Mouse (Mus musculus): ENCODE data around the gene Klhl22. TPM values are rescaled to one million over a fixed set of nuclear protein-coding genes. Genes with fewer than 3 reads are reported as not detected.

Klhl22 gene
- 69.8 and 76.6 TPM in 2 replicates for polyA plus RNA-seq (2014; fragmentation: Nextera tagmentation; extraction: Ambion mirVana)

- peak within 1 kb of the TSS; percentile 66 for H3K4me3 ChIP-seq (ENCODE audit: low read depth, low read length)
- peaks cover 17% of the 10 kb centered on the region for H3K4me1 ChIP-seq (ENCODE audit: control insufficient read depth, insufficient read depth, low read length)
- WGBS, result under 1% methylated on average over 28 of the region's 28 CpGs
- peak within 1 kb of the TSS; percentile 80 for H3K4me2 ChIP-seq (replicated peaks; ENCODE audit: low read depth, low read length)
- H3K9me3 ChIP-seq (ENCODE audit: control insufficient read depth, low read depth, low read length), result no peaks in the 10 kb centered on the region
- peaks cover 4% of the 10 kb centered on the region for H3K36me3 ChIP-seq (ENCODE audit: control insufficient read depth, insufficient read depth, low read length)
- H3K9ac ChIP-seq (replicated peaks; ENCODE audit: low read depth, low read length), result peak within 1 kb of the TSS; percentile 82
- H3K27ac ChIP-seq (ENCODE audit: low read length), result peak within 1 kb of the TSS; percentile 64
- H3K27me3 ChIP-seq (ENCODE audit: control insufficient read depth, insufficient read depth, low read length), result no peaks in the 10 kb centered on the region
- ATAC-seq (ENCODE audit: insufficient number of reproducible peaks, insufficient read depth, low FRiP score, low read depth), result peak; percentile 94
Observed at GRCm38 (mm10) chr16:17759344-17759773, at the start of gene Klhl22. TSS of gene Klhl22 (plus strand) at chr16:17759618.

GRCm38 (mm10) chr16:17717791-17718190, 41.6 kb upstream of the Klhl22 start:
- Histone ChIP-seq H3K27ac (ENCODE audit: low read length) (no peak overlapping the region), H3K36me3 (ENCODE audit: control insufficient read depth, insufficient read depth, low read length) (no peaks in the 10 kb centered on the region), H3K9ac (replicated peaks; ENCODE audit: low read depth, low read length) (no peak overlapping the region), H3K27me3 (ENCODE audit: control insufficient read depth, insufficient read depth, low read length) (no peaks in the 10 kb centered on the region), H3K4me3 (ENCODE audit: low read depth, low read length) (no peak overlapping the region), H3K4me2 (replicated peaks; ENCODE audit: low read depth, low read length) (no peak overlapping the region), H3K9me3 (ENCODE audit: control insufficient read depth, low read depth, low read length) (no peaks in the 10 kb centered on the region), H3K4me1 (ENCODE audit: control insufficient read depth, insufficient read depth, low read length) (peaks cover 8% of the 10 kb centered on the region)
- WGBS, result 90% methylated on average over 1 of the region's 1 CpGs
- ATAC-seq (ENCODE audit: insufficient number of reproducible peaks, insufficient read depth, low FRiP score, low read depth), result no peak

- no peaks in the 10 kb centered on the region for H3K36me3 ChIP-seq (ENCODE audit: control insufficient read depth, insufficient read depth, low read length)
- peaks cover 8% of the 10 kb centered on the region for H3K4me1 ChIP-seq (ENCODE audit: control insufficient read depth, insufficient read depth, low read length)
- H3K27ac ChIP-seq (ENCODE audit: low read length), result no peak overlapping the region
- H3K9ac ChIP-seq (replicated peaks; ENCODE audit: low read depth, low read length), result peak overlapping the region; percentile 79; the same call in 1 of the 2 replicates
- H3K4me3 ChIP-seq (ENCODE audit: low read depth, low read length), result peak overlapping the region; percentile 84
- H3K9me3 ChIP-seq (ENCODE audit: control insufficient read depth, low read depth, low read length), result no peaks in the 10 kb centered on the region
- 63% methylated on average over 9 of the region's 9 CpGs for WGBS
- ATAC-seq (ENCODE audit: insufficient number of reproducible peaks, insufficient read depth, low FRiP score, low read depth), result no peak
- peak overlapping the region; percentile 87 for H3K4me2 ChIP-seq (replicated peaks; ENCODE audit: low read depth, low read length)
- no peaks in the 10 kb centered on the region for H3K27me3 ChIP-seq (ENCODE audit: control insufficient read depth, insufficient read depth, low read length)
Observed at GRCm38 (mm10) chr16:17721114-17721808, 38.2 kb upstream of the Klhl22 start.

- H3K4me1 ChIP-seq (ENCODE audit: control insufficient read depth, insufficient read depth, low read length), result peaks cover 8% of the 10 kb centered on the region
- H3K4me3 ChIP-seq (ENCODE audit: low read depth, low read length), result peak overlapping the region; percentile 84
- WGBS, result 6% methylated on average over 10 of the region's 10 CpGs
- H3K4me2 ChIP-seq (replicated peaks; ENCODE audit: low read depth, low read length), result peak overlapping the region; percentile 87
- H3K27ac ChIP-seq (ENCODE audit: low read length), result peak overlapping the region; percentile 72
- H3K9ac ChIP-seq (replicated peaks; ENCODE audit: low read depth, low read length), result peak overlapping the region; percentile 79
- ATAC-seq (ENCODE audit: insufficient number of reproducible peaks, insufficient read depth, low FRiP score, low read depth), result 0 out of 2 replicates have a peak, but pooled peaks have one; percentile 21
- no peaks in the 10 kb centered on the region for H3K27me3 ChIP-seq (ENCODE audit: control insufficient read depth, insufficient read depth, low read length)
- no peaks in the 10 kb centered on the region for H3K9me3 ChIP-seq (ENCODE audit: control insufficient read depth, low read depth, low read length)
- no peaks in the 10 kb centered on the region for H3K36me3 ChIP-seq (ENCODE audit: control insufficient read depth, insufficient read depth, low read length)
Observed at GRCm38 (mm10) chr16:17721822-17722460, 37.5 kb upstream of the Klhl22 start.

GRCm38 (mm10) chr16:17722461-17723324, 36.7 kb upstream of the Klhl22 start:
- H3K36me3 ChIP-seq (ENCODE audit: control insufficient read depth, insufficient read depth, low read length), result no peaks in the 10 kb centered on the region
- H3K9me3 ChIP-seq (ENCODE audit: control insufficient read depth, low read depth, low read length), result no peaks in the 10 kb centered on the region
- peak; percentile 90 for ATAC-seq (ENCODE audit: insufficient number of reproducible peaks, insufficient read depth, low FRiP score, low read depth)
- peak overlapping the region; percentile 87 for H3K4me2 ChIP-seq (replicated peaks; ENCODE audit: low read depth, low read length)
- H3K4me1 ChIP-seq (ENCODE audit: control insufficient read depth, insufficient read depth, low read length), result peaks cover 8% of the 10 kb centered on the region
- H3K4me3 ChIP-seq (ENCODE audit: low read depth, low read length), result peak overlapping the region; percentile 84
- H3K27ac ChIP-seq (ENCODE audit: low read length), result peak overlapping the region; percentile 72
- peak overlapping the region; percentile 79 for H3K9ac ChIP-seq (replicated peaks; ENCODE audit: low read depth, low read length)
- H3K27me3 ChIP-seq (ENCODE audit: control insufficient read depth, insufficient read depth, low read length), result no peaks in the 10 kb centered on the region
- WGBS, result 2% methylated on average over 42 of the region's 44 CpGs

- ATAC-seq (ENCODE audit: insufficient number of reproducible peaks, insufficient read depth, low FRiP score, low read depth), result no peak
- no peak overlapping the region for H3K4me3 ChIP-seq (ENCODE audit: low read depth, low read length)
- H3K27me3 ChIP-seq (ENCODE audit: control insufficient read depth, insufficient read depth, low read length), result no peaks in the 10 kb centered on the region
- 82% methylated on average over 1 of the region's 1 CpGs for WGBS
- H3K4me2 ChIP-seq (replicated peaks; ENCODE audit: low read depth, low read length), result no peak overlapping the region
- no peak overlapping the region for H3K9ac ChIP-seq (replicated peaks; ENCODE audit: low read depth, low read length)
- H3K27ac ChIP-seq (ENCODE audit: low read length), result no peak overlapping the region
- H3K4me1 ChIP-seq (ENCODE audit: control insufficient read depth, insufficient read depth, low read length), result peaks cover 8% of the 10 kb centered on the region
- no peaks in the 10 kb centered on the region for H3K9me3 ChIP-seq (ENCODE audit: control insufficient read depth, low read depth, low read length)
- no peaks in the 10 kb centered on the region for H3K36me3 ChIP-seq (ENCODE audit: control insufficient read depth, insufficient read depth, low read length)
Observed at GRCm38 (mm10) chr16:17723325-17723626, 36.1 kb upstream of the Klhl22 start.

- Histone ChIP-seq H3K4me3 (ENCODE audit: low read depth, low read length) (no peak overlapping the region), H3K9ac (replicated peaks; ENCODE audit: low read depth, low read length) (no peak overlapping the region), H3K4me2 (replicated peaks; ENCODE audit: low read depth, low read length) (no peak overlapping the region), H3K9me3 (ENCODE audit: control insufficient read depth, low read depth, low read length) (no peaks in the 10 kb centered on the region), H3K27me3 (ENCODE audit: control insufficient read depth, insufficient read depth, low read length) (no peaks in the 10 kb centered on the region), H3K27ac (ENCODE audit: low read length) (no peak overlapping the region), H3K4me1 (ENCODE audit: control insufficient read depth, insufficient read depth, low read length) (peaks cover 8% of the 10 kb centered on the region), H3K36me3 (ENCODE audit: control insufficient read depth, insufficient read depth, low read length) (no peaks in the 10 kb centered on the region)
- 91% methylated on average over 3 of the region's 3 CpGs for WGBS
- no peak for ATAC-seq (ENCODE audit: insufficient number of reproducible peaks, insufficient read depth, low FRiP score, low read depth)
Observed at GRCm38 (mm10) chr16:17724448-17724847, 35.0 kb upstream of the Klhl22 start.

GRCm38 (mm10) chr16:17727179-17727861, 32.1 kb upstream of the Klhl22 start:
- Histone ChIP-seq H3K4me3 (ENCODE audit: low read depth, low read length) (no peak overlapping the region), H3K9ac (replicated peaks; ENCODE audit: low read depth, low read length) (no peak overlapping the region), H3K36me3 (ENCODE audit: control insufficient read depth, insufficient read depth, low read length) (no peaks in the 10 kb centered on the region), H3K27ac (ENCODE audit: low read length) (no peak overlapping the region), H3K4me2 (replicated peaks; ENCODE audit: low read depth, low read length) (no peak overlapping the region), H3K9me3 (ENCODE audit: control insufficient read depth, low read depth, low read length) (no peaks in the 10 kb centered on the region), H3K4me1 (ENCODE audit: control insufficient read depth, insufficient read depth, low read length) (no peaks in the 10 kb centered on the region), H3K27me3 (ENCODE audit: control insufficient read depth, insufficient read depth, low read length) (no peaks in the 10 kb centered on the region)
- WGBS, result 14% methylated on average over 5 of the region's 5 CpGs
- ATAC-seq (ENCODE audit: insufficient number of reproducible peaks, insufficient read depth, low FRiP score, low read depth), result no peak

Data from stomach, embryonic 14.5 days (tissue).